Mouse (Mus musculus) kidney, postnatal 36 days (tissue): Measurements from ENCODE around the gene Olfr1246.
"Not testable (repeated sequence)": the region's sequence is repeated elsewhere in the genome, so short reads cannot be mapped to it uniquely, and the experiment has no call there.

Experiments used
- DNase-seq, 2 experiments: peaks; one replicate each; pipeline ENCODE4 v3.0.0; 2021 to 2022; ENCODE audit warnings: mixed read lengths in 2 of 2

Gene Olfr1246

GRCm38 (mm10) chr2:89593057-89593456 is at the start of gene Olfr1246:
Gene Olfr1246, minus strand, starts transcription at chr2:89593157.
- no peak for DNase-seq

GRCm38 (mm10) chr2:89634883-89635282 is 41.9 kb upstream of the Olfr1246 start, which contains the start of gene Olfr1249:
Gene Olfr1249, minus strand, starts transcription at chr2:89634983.
- DNase-seq, result no peak

GRCm38 (mm10) chr2:89618145-89618544 is 25.2 kb upstream of the Olfr1246 start, which contains the start of gene Olfr1248:
Gene Olfr1248, minus strand, starts transcription at chr2:89618245.
- DNase-seq, result not testable (repeated sequence)

GRCm38 (mm10) chr2:89614030-89614429 is 21.1 kb upstream of the Olfr1246 start, which contains the start of gene Olfr1247:
Gene Olfr1247, minus strand, starts transcription at chr2:89614130.
- no peak for DNase-seq

GRCm38 (mm10) chr2:89578347-89578746 is 14.6 kb downstream of the Olfr1246 start, which contains the start of gene Olfr1245:
Gene Olfr1245, minus strand, starts transcription at chr2:89578447.
- no peak for DNase-seq

- not testable (repeated sequence) for DNase-seq
Observed at GRCm38 (mm10) chr2:89562706-89563105, 30.3 kb downstream of the Olfr1246 start.

- no peak for DNase-seq
Observed at GRCm38 (mm10) chr2:89544516-89544915, 48.4 kb downstream of the Olfr1246 start.

- no peak for DNase-seq
Observed at GRCm38 (mm10) chr2:89539923-89540322, 53.0 kb downstream of the Olfr1246 start.
